Mouse (Mus musculus) retina, adult 2 months (tissue): ENCODE data around the gene Bcl9l.
"Not testable (repeated sequence)": the region's sequence is repeated elsewhere in the genome, so short reads cannot be mapped to it uniquely, and the experiment has no call there.

Experiments used
- DNase-seq: peaks from one replicate; pipeline ENCODE4 v3.0.0-alpha.2; 2012; ENCODE audit warnings: low read depth, low spot score

Gene Bcl9l

DNA sequence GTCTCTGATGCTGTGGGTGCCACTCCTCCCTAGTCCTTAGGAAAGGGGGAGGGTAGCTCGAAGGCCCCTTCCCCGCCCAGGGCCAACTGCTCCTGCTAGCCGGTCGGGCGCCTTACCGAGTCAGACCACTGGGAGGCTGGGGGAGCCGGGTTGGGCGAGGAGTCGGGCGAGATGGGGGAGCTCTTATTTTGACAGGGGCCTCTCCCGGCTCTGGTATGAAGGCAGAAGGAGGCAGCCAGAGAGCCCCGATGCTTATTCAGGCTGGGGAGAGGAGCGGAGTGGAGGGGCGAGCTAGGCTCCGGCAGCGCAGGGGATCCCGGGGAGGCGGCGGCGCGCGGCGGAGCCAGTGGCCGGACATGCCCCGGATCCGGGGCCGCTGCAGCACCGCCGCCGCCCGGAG lies at the start of gene Bcl9l:
Bcl9l (plus strand) TSS at position 274 of the 400 bp plus-strand sequence.
- peak; percentile 81 for DNase-seq

DNA sequence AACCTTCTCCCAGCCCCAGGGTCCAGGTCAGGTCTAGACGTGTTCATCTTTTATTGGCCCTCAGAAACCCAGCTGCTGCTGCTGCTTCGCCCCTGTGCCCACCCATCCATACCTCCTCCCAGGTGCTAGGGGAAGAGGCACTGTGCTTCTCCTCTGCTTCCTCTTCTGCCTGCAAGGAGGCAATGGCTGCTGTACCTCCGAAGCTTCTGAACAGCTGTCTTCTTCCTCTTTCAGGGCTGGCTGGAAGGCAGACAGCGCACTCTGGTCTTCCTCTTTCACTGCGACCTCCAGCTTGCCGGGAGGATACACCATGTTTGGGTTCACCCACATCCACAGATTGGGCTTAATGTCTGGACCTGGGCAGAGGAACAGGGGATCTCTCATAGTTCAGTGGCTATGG lies 46.9 kb upstream of the Bcl9l start:
- no peak for DNase-seq

DNA sequence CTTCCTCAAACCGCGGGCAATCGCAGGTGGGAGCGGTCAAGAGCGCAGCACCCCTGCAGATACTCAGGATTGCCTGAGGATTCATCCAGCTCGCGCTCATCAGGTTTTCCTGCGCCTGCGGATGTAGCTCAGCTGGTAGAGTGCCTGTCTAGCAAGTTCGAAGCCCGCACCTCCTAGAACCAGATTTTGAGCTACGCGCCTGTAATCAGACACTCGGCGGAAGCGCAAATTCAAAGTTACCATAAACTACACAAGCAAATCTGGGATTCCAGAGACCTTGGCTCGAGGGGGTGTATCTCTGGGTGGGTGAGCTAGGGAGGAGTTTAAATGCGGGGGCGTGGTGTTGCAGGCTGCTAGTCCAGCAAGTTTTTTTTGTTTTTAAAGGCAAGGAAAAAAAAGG lies 41.7 kb upstream of the Bcl9l start, which contains the start of gene Foxr1:
Foxr1 (minus strand) TSS at position 176 of the 400 bp plus-strand sequence.
- DNase-seq: no peak

DNA sequence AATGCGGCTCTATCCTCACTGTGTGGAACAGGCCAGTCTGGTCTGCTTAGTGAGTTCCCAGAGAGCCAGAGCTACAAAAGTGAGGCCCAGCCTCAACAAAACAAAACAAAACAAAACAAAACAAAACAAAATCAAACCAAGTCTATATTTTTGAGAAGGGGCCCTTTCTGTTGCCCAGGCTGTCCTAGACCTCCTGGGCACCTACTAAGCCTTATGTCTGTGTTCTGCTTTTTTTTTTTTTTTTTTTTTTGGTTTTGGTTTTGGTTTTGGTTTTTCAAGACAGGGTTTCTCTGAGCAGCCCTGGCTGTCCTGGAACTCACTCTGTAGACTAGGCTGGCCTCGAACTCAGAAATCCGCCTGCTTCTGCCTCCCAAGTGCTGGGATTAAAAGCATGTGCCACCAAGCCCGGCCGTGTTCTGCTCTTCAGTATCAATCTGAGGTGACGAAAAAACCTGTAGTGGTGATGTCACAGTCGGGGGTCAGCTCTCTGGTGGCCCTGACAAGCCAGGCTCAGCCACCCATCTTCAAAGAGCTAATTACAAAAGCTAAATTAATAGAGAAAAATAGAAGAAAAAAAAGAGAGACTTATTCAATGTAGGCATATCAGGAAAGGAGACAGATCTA lies 38.1 kb upstream of the Bcl9l start:
- not testable (repeated sequence) for DNase-seq

DNA sequence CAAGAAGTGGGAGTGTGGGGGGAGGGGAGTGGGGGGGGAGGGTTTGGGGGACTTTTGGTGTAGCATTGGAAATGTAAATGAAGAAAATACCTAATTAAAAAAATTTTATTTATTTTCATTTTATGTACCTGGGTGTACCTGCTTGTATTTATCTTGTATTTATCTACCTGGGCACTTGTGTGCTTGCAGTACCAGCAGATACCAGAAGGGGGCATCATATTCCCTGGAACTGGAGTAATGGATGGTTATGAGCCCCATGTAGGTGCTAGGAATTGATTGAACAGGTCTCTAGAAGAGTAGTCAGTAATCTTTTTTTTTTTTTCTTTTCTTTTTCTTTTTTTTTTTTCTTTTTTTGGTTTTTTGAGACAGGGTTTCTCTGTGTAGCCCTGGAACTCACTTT lies 32.2 kb upstream of the Bcl9l start:
- DNase-seq: no peak

DNA sequence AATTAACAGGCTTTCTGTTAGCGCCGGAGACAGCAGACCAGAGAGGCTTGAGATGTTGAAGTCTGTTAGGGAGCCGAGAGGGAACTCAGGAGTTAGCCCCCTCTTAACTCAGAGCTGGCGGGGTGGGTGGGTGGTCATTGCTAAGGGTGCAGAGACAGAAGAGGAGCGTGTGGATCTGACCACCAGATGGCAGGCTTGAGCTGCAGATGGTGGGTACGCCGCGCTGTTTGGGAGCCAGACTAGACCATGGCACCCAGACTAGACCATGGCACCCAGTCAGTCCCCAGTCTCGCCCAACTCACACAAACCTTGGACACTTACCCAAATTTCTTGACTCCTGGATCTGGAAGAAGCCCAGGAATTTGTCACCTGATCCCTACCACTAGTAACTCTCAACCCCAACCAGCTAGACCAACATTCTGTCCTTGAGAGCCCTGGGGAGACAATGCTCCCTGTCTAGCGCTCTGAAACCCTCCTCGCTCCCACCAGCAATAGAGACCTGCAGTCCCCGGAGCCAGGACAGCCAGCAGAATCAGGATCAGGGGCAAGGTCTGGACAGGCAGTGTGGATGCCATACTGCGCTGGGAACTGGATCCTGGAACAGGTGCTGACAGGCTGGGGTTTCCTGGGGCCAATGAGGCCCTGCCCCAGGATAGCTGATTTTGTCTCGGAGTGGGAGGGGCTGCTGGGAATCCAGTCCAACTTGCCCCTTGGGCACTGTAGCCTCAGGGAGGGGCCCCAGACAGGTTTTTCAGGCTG lies 28.3 kb upstream of the Bcl9l start:
- DNase-seq: peak; percentile 52

DNA sequence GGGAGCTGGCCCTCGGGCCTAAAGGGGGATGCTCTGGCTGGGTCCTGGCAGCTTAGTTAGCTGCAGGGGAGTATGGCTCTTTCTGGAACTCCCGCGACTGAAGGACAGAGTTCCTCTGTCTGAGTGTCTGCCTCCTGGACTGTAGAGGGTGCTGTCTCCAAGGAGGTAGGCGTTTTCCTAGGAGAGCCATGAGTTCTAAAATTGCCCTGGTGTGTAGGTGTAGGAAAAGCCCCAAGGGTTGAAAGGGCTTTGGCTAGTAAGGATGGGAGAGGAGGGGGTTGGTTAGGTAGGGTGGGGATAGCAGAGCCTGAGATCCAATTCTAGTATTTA lies 27.8 kb upstream of the Bcl9l start, which contains the start of gene Upk2:
Upk2 (minus strand) TSS at position 86 of the 330 bp plus-strand sequence.
- DNase-seq: no peak

DNA sequence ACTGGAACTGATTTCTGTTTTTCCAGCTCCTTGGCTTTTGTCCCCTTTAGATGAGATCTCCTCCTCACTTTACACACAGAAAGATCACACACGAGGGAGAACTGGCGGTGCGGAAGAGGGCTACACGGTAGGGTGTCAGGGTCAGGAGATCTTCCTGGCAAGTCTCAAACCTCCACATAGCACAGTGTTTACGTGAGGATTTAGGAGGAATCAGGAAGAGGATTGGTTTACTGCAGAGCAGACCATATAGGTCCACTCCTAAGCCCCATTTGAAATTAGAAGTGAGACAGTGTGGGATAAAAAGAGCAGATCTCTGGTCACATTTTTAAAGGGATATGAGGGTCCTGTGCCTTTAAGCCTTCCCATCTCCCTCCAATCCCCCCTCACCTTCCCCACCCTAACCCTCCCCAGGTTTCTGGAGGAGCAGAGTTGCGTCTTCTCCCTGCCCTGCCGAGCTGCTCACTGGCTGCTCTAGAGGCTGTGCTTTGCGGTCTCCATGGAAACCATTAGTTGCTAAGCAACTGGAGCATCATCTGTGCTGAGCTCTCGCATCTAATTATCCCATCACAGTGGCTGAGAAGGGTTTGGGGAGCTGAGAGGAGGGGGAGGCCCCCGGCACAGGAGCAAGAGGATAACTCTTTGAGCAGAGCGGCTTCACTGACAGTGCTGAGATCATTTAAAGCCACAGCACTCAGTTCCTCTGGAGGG lies 25.4 kb upstream of the Bcl9l start:
- peak; percentile 79 for DNase-seq

DNA sequence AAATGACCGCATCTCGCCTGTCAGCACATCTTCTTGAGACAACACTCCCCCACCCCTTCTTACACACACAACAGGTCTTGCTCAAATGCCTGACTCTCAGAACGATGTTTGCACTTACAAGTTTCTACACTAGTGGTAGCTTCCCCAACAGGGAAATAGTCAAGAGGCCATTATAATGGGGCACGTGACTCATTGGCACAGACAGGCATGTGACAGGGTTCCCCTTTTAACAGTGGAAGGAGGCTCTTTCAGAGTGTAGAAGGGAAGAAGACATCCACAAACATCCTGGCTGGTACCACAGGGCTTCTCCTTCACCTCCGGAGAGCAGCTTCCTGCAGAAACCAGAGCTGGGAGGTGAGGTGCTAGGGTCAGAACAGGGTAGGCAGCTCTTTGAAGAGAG lies 20.7 kb upstream of the Bcl9l start:
- no peak for DNase-seq

DNA sequence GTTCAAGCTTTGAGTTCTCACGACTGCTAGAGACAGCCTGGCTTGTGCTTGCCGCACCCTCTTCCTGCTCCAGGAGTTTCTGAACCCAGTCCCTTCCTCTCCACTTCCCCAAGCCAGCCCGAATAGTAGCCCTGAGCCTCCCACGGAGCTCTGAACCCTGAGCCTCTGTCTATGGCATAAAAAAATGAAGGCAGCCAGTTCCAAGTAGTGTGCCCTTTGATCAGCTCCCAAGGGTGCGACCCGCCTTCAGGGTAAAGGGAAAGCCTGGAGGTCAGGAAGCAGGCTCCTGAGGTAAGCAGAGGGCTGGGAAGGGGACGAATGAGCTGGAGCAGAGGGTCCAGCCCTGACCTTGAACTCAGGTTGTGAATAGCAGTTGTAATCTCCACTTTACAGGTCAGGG lies 14.4 kb upstream of the Bcl9l start:
- no peak for DNase-seq

DNA sequence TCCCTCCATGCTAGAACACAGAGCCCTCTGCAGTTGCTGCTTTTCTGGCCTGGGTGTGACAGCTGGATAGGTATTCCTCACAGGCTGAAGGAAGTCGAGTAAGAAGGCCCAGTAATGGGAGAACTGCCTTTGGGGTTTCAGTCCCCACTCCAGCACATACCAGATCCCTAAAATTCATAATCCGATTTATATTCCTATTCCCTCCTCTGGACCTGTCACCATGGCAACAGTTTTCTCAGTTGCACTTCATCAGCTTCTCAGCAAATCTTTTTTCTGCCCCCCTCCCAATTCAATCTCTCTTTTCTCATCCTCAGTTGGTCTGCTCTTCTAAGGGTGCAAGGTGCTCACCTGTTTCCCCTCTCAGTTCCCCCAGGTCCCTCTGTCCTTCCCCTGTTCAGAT lies 13.8 kb upstream of the Bcl9l start:
- no peak for DNase-seq

DNA sequence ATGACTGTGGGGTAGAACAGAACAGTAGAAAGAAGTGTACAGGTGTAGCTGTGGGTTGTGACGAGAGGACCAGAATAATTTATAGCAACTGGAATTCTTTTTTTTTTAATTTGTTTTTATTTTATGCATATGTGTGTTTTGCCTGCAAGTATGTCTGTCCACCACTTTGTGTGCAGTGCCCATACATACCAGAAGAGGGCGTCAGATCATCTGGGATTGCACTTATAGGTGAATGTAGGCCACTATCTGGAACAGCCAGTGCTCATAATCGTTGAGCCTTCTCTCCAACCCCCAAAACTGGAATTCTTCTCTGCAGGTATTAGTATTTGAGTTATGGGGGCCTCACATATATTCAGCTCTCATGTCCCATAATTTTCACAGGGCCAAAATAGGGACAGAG lies 9.4 kb upstream of the Bcl9l start:
- DNase-seq: no peak

DNA sequence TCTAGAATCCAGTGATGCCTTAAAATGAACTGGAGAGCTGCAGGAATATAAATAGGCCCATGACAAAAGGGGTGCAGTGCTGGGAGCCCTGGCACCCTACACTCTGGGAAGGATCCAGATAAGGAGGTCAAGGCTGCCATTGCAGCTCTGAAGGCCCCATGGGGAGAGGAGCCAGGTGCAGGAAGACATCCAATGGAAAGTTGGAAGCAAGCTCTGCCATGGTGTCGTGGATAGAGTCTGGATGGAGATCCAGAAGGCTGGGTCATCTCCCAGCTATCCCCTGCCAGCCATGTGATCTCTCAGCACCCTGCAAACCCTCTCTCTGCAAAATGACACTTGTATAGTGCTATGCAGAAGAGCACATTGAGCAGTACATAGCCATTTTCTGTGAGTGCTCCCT lies 8.3 kb upstream of the Bcl9l start:
- no peak for DNase-seq

DNA sequence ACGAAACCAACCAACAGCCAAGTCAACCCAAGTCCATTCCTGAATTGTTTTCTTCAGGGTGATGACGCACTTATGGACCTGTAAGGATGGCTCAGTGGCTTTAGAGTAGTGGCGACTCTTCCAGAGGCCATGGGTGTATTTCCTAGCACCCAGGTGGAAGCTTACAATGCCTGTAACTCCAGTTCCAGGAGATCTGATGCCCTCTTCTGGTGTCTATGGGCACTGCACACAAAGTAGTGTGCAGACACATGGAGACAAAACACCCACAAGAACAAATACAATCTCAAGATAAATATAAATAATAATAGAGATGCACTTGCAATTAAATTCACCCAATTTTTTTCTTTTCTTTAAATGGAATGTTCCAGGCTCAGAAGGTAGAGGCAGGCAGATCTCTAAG lies 6.7 kb upstream of the Bcl9l start:
- DNase-seq: no peak

DNA sequence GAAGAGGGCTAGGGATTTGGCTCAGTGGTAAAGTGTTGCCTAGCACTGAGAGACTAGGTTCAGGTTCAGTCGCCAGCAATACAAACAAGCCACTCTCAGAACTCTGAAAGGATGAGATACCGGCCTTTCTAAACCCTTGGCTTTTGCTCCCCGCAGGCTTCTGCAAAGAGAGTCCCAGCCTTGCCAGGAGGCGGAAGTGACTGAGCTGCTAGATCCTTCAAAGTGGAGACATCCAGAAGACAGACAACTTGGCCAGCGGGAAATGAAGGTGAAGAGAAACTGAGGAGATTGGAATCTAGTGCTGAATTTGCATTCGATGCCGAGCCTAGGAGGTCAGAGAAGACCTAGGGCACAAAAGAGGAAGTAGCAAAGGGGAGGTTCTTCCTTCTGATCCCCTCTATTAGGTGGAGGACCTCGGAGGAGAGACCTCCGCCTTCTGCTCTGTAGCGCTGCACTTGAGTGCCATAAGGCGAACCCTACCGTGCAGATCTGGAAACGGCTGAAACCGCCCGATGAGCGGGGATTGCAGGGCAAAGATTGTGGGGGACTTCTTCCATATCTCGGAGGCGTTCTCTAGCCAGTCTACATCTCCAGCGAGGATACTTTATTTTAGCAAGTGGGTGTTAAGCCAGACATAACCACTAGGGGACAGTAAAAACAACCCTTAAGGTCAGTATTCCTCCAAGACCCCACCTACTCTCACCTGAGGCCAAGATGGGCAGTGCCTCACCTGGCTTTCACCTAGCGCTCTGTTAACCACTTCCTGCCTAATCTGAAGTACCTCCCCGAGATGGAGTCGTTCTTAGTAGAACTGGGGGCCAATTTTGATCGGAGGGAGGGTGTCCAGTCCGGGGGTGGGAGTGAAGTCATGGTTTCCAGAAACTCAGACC lies 5.0 kb upstream of the Bcl9l start:
- no peak for DNase-seq

DNA sequence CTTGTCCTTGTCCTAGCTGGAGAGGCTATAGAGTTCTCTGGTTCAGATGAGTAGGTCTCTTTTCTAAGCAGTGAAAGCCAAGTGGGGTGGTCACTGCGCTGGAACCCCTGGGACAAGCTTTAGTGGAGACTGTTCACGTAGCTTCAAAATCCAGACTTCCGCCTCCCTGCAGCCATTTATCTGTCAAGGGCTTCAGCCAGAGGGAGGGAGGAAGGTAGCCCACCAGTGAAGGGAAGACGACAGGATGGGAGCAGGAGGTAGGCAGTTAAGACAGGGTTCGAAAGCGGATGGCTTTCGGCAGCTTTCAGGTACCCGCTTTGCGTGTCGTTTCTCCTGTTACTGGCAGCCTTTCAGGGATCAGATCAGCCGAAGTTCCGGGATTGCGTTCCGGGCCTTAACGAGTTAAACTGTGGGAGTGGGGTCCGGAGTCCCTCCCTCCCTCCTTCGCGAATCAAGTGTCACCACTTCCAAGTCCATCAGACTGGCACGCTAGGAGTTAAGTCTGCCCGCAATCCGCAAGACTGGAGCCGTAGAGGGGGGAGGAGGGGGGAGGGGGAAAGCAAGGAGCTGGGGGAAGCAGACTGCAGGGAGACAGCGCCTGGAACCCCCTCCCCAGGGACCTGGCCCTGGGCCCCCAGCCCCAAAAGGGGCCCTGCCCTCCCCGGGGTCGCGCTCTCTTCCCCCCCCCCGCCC lies 4.2 kb upstream of the Bcl9l start:
- no peak for DNase-seq

DNA sequence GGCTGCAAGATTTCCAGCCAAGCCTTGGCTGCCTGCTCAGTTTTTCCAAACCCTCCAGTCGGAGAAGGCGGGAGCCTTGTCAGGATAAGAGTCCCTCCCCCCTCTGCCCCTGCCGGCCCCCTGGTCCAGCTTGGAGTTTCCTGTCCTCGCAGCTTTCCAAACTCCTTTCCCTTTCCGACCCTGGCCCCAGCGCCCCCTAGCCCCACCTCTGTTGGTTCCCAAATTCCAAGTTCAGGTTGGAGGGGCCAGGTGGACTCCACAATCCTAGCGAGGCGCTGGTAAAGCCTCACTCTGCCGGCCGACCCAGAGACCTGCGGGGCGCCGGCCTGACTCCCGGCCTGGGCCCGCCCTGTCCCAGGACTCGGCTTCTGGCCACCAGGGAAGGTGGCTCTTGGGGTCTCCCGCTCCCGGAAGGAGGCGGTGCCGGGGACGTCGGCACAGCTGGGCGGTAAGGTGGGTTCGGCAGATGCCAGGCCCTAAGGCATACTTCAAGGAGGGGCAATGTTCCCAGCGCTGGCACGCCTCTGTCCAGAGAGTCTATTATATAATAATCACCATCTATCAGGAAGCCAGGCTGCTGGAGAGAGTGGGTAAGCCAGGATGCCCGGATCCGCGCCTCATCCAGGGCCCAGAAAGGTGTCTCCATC lies 3.5 kb upstream of the Bcl9l start:
- DNase-seq: no peak

DNA sequence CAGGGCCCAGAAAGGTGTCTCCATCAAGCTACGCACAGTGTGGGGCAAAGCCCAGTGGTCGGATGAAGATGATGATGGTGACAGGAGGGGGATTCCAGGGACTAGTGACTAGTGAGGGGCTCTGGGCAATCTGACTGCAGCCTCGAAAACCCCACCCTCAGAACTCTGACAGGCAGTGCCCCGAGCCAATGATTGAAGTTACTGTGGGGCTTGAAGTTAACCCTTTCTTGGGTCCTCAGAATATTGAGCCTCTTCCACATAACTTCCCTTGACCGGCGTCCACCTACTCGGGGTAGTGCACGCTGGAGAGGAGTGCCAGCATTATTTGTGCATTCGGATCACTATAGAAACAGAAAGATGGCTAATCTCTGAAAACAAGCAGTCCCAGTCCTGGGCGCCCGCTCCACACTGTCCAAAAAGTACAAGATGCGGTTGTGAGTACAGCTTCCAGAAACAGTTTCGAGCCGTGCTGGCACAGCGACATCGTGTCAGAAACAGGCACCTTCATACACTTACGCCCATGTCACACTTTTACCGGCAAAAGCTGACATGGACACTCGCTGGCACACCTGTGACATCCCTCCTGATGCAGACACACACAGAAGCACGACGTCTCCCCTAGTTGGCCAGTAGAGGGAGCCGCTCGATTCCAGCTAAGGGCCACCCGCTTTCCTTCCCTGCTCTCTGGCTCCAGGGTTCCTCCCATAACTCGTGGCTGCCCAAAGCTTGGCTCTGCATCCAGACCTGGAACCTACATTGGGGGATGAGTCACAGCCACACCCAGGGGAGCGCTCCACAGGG lies 2.8 kb upstream of the Bcl9l start:
- DNase-seq: peak; percentile 73

DNA sequence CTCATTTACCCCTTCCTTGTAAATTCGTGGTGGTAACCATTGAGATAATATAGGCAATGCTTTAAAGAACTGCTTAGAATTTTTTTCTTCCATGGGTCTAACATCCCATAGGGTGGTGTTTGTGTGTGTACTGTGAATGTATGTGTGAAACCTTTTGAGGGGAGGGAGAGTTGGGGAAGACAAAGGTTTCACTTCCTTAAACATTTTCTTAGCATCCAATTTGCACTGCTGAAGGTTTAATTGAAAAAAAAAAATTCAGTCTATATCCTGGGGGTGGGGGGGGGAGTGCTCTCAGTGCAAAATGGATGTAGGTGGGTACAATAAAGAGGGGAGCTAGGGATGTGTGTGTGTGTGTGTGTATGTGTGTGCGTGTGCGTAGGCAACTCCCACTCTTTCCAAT lies 513 bp upstream of the Bcl9l start:
- no peak for DNase-seq

DNA sequence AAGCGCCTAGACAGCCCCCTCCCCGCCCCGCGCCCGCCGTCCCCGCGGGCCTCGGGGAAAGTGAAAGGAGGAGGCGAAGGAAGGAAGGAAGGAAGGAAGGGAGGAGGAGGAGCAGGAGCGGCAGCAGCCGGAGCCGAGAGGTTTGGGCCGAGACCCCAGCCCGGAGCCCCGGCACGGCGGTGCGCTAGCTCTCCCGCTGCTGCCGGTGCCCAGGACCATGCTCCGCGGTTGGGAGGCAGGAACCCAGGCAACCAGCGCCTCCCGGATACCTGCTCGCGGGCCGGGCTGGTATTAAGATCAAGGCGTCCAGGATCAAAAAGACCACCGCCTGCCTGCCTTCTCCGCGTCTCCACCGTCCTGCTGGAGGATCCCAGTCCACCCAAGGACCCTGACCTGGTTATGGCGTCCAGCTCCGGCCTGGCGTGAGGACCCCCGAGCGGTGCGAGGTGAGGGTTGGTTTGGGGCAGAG lies 450 bp downstream of the Bcl9l start:
- no peak for DNase-seq
